Mouse (Mus musculus) midbrain, embryonic 10.5 days (tissue): ENCODE results near the gene Arid3c. TPM values are rescaled to one million over a fixed set of nuclear protein-coding genes. Genes with fewer than 3 reads are reported as not detected.

Experiments used
- DNase-seq: peaks from one replicate; pipeline ENCODE4 v3.0.0-alpha.2; 2017; ENCODE audit warnings: low spot score
- H3K27ac ChIP-seq: fragments of 300-500 bp; sonication (generic); replicated peaks from 2 replicates; pipeline ENCODE4 v1.5.1; 2016; ENCODE audit warnings: mild to moderate bottlenecking
- H3K27me3 ChIP-seq: fragments of 300-500 bp; sonication (generic); 2 replicates; pipeline ENCODE4 v1.6.1; 2016; ENCODE audit warnings: low read depth, mild to moderate bottlenecking; ENCODE audit not compliant: poor library complexity, severe bottlenecking
- H3K36me3 ChIP-seq: fragments of 300-500 bp; sonication (generic); 2 replicates; pipeline ENCODE4 v1.6.1; 2016; ENCODE audit warnings: mild to moderate bottlenecking, moderate library complexity
- H3K4me1 ChIP-seq: fragments of 300-500 bp; sonication (generic); 2 replicates; pipeline ENCODE4 v1.6.1; 2016
- H3K4me3 ChIP-seq: fragments of 300-500 bp; sonication (generic); 2 replicates; pipeline ENCODE4 v1.5.1; 2016; ENCODE audit warnings: mild to moderate bottlenecking, moderate library complexity
- H3K9me3 ChIP-seq: fragments of 300-500 bp; sonication (generic); replicated peaks from 2 replicates; pipeline ENCODE4 v1.6.1; 2016; ENCODE audit warnings: mild to moderate bottlenecking
- WGBS: fragments of 180-500 bp; shearing (Covaris S2); methylation state at CpG from one replicate; pipeline ENCODE4 v1.1.7; 2016; 5-methylcytosine and 5-hydroxymethylcytosine counted together
- polyA plus RNA-seq: library from polyadenylated mRNA; unstranded; fragments of >200 nt; fragmentation: Nextera tagmentation; extraction: Ambion mirVana; gene quantifications from 2 replicates; pipeline ENCODE4 v1.2.1, GENCODE M21; 2016

The Arid3c gene
- polyA plus RNA-seq, 1 experiment from 2014 or later: 0.28 TPM

GRCm38 (mm10) chr4:41679291-41679690 is 51.7 kb downstream of the Arid3c start:
- WGBS: 50% methylated on average over 1 of the region's 2 CpGs

GRCm38 (mm10) chr4:41678863-41679262 is 52.1 kb downstream of the Arid3c start:
- Histone ChIP-seq H3K27me3 (peaks cover 20% of the 10 kb centered on the region), H3K4me3 (no peak overlapping the region), H3K36me3 (peaks cover 87% of the 10 kb centered on the region), H3K27ac (peak overlapping the region; percentile 73), H3K9me3 (no peaks in the 10 kb centered on the region), H3K4me1 (peaks cover 87% of the 10 kb centered on the region)
- DNase-seq: no peak
- WGBS: 79% methylated on average over 6 of the region's 6 CpGs

More at GRCm38 (mm10) chr4:41679291-41679690, 51.7 kb downstream of the Arid3c start:
- Histone ChIP-seq H3K27ac (peak overlapping the region; percentile 73), H3K4me1 (peaks cover 87% of the 10 kb centered on the region), H3K27me3 (peaks cover 16% of the 10 kb centered on the region), H3K4me3 (peak overlapping the region; percentile 7; the same call in 1 of the 2 replicates), H3K9me3 (no peaks in the 10 kb centered on the region), H3K36me3 (peaks cover 82% of the 10 kb centered on the region)
- no peak for DNase-seq

GRCm38 (mm10) chr4:41677006-41677629 is 53.8 kb downstream of the Arid3c start:
- Histone ChIP-seq H3K27ac (peak overlapping the region; percentile 73), H3K4me3 (peak overlapping the region; percentile 20; the same call in 1 of the 2 replicates), H3K27me3 (peaks cover 22% of the 10 kb centered on the region), H3K4me1 (peaks cover 93% of the 10 kb centered on the region), H3K9me3 (no peaks in the 10 kb centered on the region), H3K36me3 (peaks cover 96% of the 10 kb centered on the region)
- WGBS: 58% methylated on average over 12 of the region's 13 CpGs
- DNase-seq: no peak

GRCm38 (mm10) chr4:41676248-41677005 is 54.5 kb downstream of the Arid3c start:
- 0 out of 2 replicates have a peak overlapping the region, but pooled peaks have one; percentile 20 for H3K4me3 ChIP-seq
- peaks cover 98% of the 10 kb centered on the region for H3K36me3 ChIP-seq
- H3K9me3 ChIP-seq: no peaks in the 10 kb centered on the region
- peak overlapping the region; percentile 73 for H3K27ac ChIP-seq
- WGBS: 76% methylated on average over 17 of the region's 17 CpGs
- H3K4me1 ChIP-seq: peaks cover 94% of the 10 kb centered on the region
- peaks cover 22% of the 10 kb centered on the region for H3K27me3 ChIP-seq
- no peak for DNase-seq

Other genes with a start within 250 kb of the Arid3c start
- gene AI464131, start 228.1 kb downstream of the Arid3c start, polyA plus RNA-seq: 7.3 and 9.2 TPM in 2 replicates
- 3.4 and 4.2 TPM in 2 replicates for gene 1110017D15Rik, start 213.8 kb downstream of the Arid3c start, polyA plus RNA-seq
- gene Fam219a, start 161.6 kb downstream of the Arid3c start, polyA plus RNA-seq: 4.1 and 5.7 TPM in 2 replicates
- gene Dnaic1, start 161.4 kb downstream of the Arid3c start, polyA plus RNA-seq: 1.6 and 2.2 TPM in 2 replicates
- 23.2 and 31.4 TPM in 2 replicates for gene Enho, start 90.8 kb downstream of the Arid3c start, polyA plus RNA-seq
- 27.1 and 35.8 TPM in 2 replicates for gene Cntfr, start 34.1 kb downstream of the Arid3c start, polyA plus RNA-seq
- gene Il11ra1, start 31.2 kb downstream of the Arid3c start, polyA plus RNA-seq: 69.0 TPM in 2 replicates
- 86.4 and 91.5 TPM in 2 replicates for gene Rpp25l, start 17.6 kb downstream of the Arid3c start, polyA plus RNA-seq
- 150 and 167 TPM in 2 replicates for gene Dctn3, start 8.0 kb downstream of the Arid3c start, polyA plus RNA-seq
- gene Galt, start 24.1 kb upstream of the Arid3c start, polyA plus RNA-seq: 19.1 and 21.4 TPM in 2 replicates
- 87.3 and 96.3 TPM in 2 replicates for gene Sigmar1, start 25.0 kb upstream of the Arid3c start, polyA plus RNA-seq
- gene Ccl27a, start 43.1 kb upstream of the Arid3c start, polyA plus RNA-seq: 52.4 and 67.6 TPM in 2 replicates
- not detected in 2 replicates for gene Gm21541, start 172.5 kb upstream of the Arid3c start, polyA plus RNA-seq
- 1.9 and 3.4 TPM in 2 replicates for gene Gm20878, start 210.4 kb upstream of the Arid3c start, polyA plus RNA-seq
- 0.10 TPM in 1 of 2 replicates, not detected in the other for gene Fam205a4, start 234.9 kb upstream of the Arid3c start, polyA plus RNA-seq